Mouse (Mus musculus): ENCODE results near the gene Cd8b1. TPM values are rescaled to one million over a fixed set of nuclear protein-coding genes. Genes with fewer than 3 reads are reported as not detected.

Cd8b1 gene
- polyA plus RNA-seq (2012), result not detected in 2 replicates

GRCm38 (mm10) chr6:71322491-71322921, at the start of gene Cd8b1:
Gene Cd8b1 (plus strand): TSS chr6:71322788.
- Histone ChIP-seq H3K4me1 (ENCODE audit: control insufficient read depth) (no peaks in the 10 kb centered on the region), H3K36me3 (ENCODE audit: control insufficient read depth) (no peaks in the 10 kb centered on the region), H3K9me3 (ENCODE audit: control insufficient read depth, low read length) (no peaks in the 10 kb centered on the region), H3K27me3 (ENCODE audit: control insufficient read depth) (no peaks in the 10 kb centered on the region), H3K4me3 (replicated peaks) (no peak within 1 kb of the TSS)
- TF ChIP-seq GATA1 (IDR thresholded peaks at IDR 0.05; ENCODE audit: low read length) (no peak), TAL1 (IDR thresholded peaks at IDR 0.05; ENCODE audit: low read length) (no peak)

- Histone ChIP-seq H3K4me3 (replicated peaks) (no peak overlapping the region), H3K9me3 (ENCODE audit: control insufficient read depth, low read length) (no peaks in the 10 kb centered on the region), H3K4me1 (ENCODE audit: control insufficient read depth) (peaks cover 32% of the 10 kb centered on the region), H3K27me3 (ENCODE audit: control insufficient read depth) (no peaks in the 10 kb centered on the region), H3K36me3 (ENCODE audit: control insufficient read depth) (no peaks in the 10 kb centered on the region)
- TF ChIP-seq TAL1 (IDR thresholded peaks at IDR 0.05; ENCODE audit: low read length), result no peak
- no peak for TF ChIP-seq GATA1 (IDR thresholded peaks at IDR 0.05; ENCODE audit: low read length)
Measured at GRCm38 (mm10) chr6:71273715-71274114, 48.9 kb upstream of the Cd8b1 start.

- TF ChIP-seq GATA1 (IDR thresholded peaks at IDR 0.05; ENCODE audit: low read length), result no peak
- Histone ChIP-seq H3K4me1 (ENCODE audit: control insufficient read depth) (peaks cover 29% of the 10 kb centered on the region), H3K27me3 (ENCODE audit: control insufficient read depth) (no peaks in the 10 kb centered on the region), H3K4me3 (replicated peaks) (no peak overlapping the region), H3K36me3 (ENCODE audit: control insufficient read depth) (no peaks in the 10 kb centered on the region), H3K9me3 (ENCODE audit: control insufficient read depth, low read length) (no peaks in the 10 kb centered on the region)
Measured at GRCm38 (mm10) chr6:71274621-71275020, 48.0 kb upstream of the Cd8b1 start.

GRCm38 (mm10) chr6:71279418-71279817, 43.2 kb upstream of the Cd8b1 start:
- H3K27me3 ChIP-seq (ENCODE audit: control insufficient read depth), result no peaks in the 10 kb centered on the region
- no peak for TF ChIP-seq GATA1 (IDR thresholded peaks at IDR 0.05; ENCODE audit: low read length)
- no peak for TF ChIP-seq TAL1 (IDR thresholded peaks at IDR 0.05; ENCODE audit: low read length)
- H3K9me3 ChIP-seq (ENCODE audit: control insufficient read depth, low read length), result no peaks in the 10 kb centered on the region
- H3K4me1 ChIP-seq (ENCODE audit: control insufficient read depth), result peaks cover under 1% of the 10 kb centered on the region; the same call in 1 of the 2 replicates
- no peak overlapping the region for H3K4me3 ChIP-seq (replicated peaks)
- peaks cover 3% of the 10 kb centered on the region for H3K36me3 ChIP-seq (ENCODE audit: control insufficient read depth)

GRCm38 (mm10) chr6:71293509-71293908, 29.1 kb upstream of the Cd8b1 start:
- Histone ChIP-seq H3K9me3 (ENCODE audit: control insufficient read depth, low read length) (no peaks in the 10 kb centered on the region), H3K36me3 (ENCODE audit: control insufficient read depth) (no peaks in the 10 kb centered on the region), H3K4me1 (ENCODE audit: control insufficient read depth) (no peaks in the 10 kb centered on the region), H3K4me3 (replicated peaks) (no peak overlapping the region), H3K27me3 (ENCODE audit: control insufficient read depth) (no peaks in the 10 kb centered on the region)
- no peak for TF ChIP-seq TAL1 (IDR thresholded peaks at IDR 0.05; ENCODE audit: low read length)
- no peak for TF ChIP-seq GATA1 (IDR thresholded peaks at IDR 0.05; ENCODE audit: low read length)

- Histone ChIP-seq H3K4me3 (replicated peaks) (no peak overlapping the region), H3K4me1 (ENCODE audit: control insufficient read depth) (no peaks in the 10 kb centered on the region), H3K36me3 (ENCODE audit: control insufficient read depth) (no peaks in the 10 kb centered on the region), H3K9me3 (ENCODE audit: control insufficient read depth, low read length) (no peaks in the 10 kb centered on the region), H3K27me3 (ENCODE audit: control insufficient read depth) (no peaks in the 10 kb centered on the region)
- no peak for TF ChIP-seq TAL1 (IDR thresholded peaks at IDR 0.05; ENCODE audit: low read length)
Measured at GRCm38 (mm10) chr6:71295303-71295702, 27.3 kb upstream of the Cd8b1 start.

- Histone ChIP-seq H3K4me1 (ENCODE audit: control insufficient read depth) (no peaks in the 10 kb centered on the region), H3K27me3 (ENCODE audit: control insufficient read depth) (no peaks in the 10 kb centered on the region), H3K4me3 (replicated peaks) (no peak overlapping the region), H3K9me3 (ENCODE audit: control insufficient read depth, low read length) (no peaks in the 10 kb centered on the region), H3K36me3 (ENCODE audit: control insufficient read depth) (no peaks in the 10 kb centered on the region)
- TF ChIP-seq GATA1 (IDR thresholded peaks at IDR 0.05; ENCODE audit: low read length) (no peak), TAL1 (IDR thresholded peaks at IDR 0.05; ENCODE audit: low read length) (no peak)
Measured at GRCm38 (mm10) chr6:71298051-71298450, 24.5 kb upstream of the Cd8b1 start.

GRCm38 (mm10) chr6:71298751-71299150, 23.8 kb upstream of the Cd8b1 start:
- TF ChIP-seq TAL1 (IDR thresholded peaks at IDR 0.05; ENCODE audit: low read length), result no peak
- TF ChIP-seq GATA1 (IDR thresholded peaks at IDR 0.05; ENCODE audit: low read length), result no peak
- Histone ChIP-seq H3K4me1 (ENCODE audit: control insufficient read depth) (no peaks in the 10 kb centered on the region), H3K9me3 (ENCODE audit: control insufficient read depth, low read length) (no peaks in the 10 kb centered on the region), H3K27me3 (ENCODE audit: control insufficient read depth) (no peaks in the 10 kb centered on the region), H3K4me3 (replicated peaks) (no peak overlapping the region), H3K36me3 (ENCODE audit: control insufficient read depth) (no peaks in the 10 kb centered on the region)

GRCm38 (mm10) chr6:71302097-71302731, 20.4 kb upstream of the Cd8b1 start:
- Histone ChIP-seq H3K4me1 (ENCODE audit: control insufficient read depth) (no peaks in the 10 kb centered on the region), H3K4me3 (replicated peaks) (no peak overlapping the region), H3K27me3 (ENCODE audit: control insufficient read depth) (no peaks in the 10 kb centered on the region), H3K9me3 (ENCODE audit: control insufficient read depth, low read length) (no peaks in the 10 kb centered on the region), H3K36me3 (ENCODE audit: control insufficient read depth) (no peaks in the 10 kb centered on the region)
- TF ChIP-seq GATA1 (IDR thresholded peaks at IDR 0.05; ENCODE audit: low read length) (no peak), TAL1 (IDR thresholded peaks at IDR 0.05; ENCODE audit: low read length) (no peak)

GRCm38 (mm10) chr6:71307486-71307885, 15.1 kb upstream of the Cd8b1 start:
- Histone ChIP-seq H3K27me3 (ENCODE audit: control insufficient read depth) (no peaks in the 10 kb centered on the region), H3K36me3 (ENCODE audit: control insufficient read depth) (no peaks in the 10 kb centered on the region), H3K4me1 (ENCODE audit: control insufficient read depth) (no peaks in the 10 kb centered on the region), H3K9me3 (ENCODE audit: control insufficient read depth, low read length) (no peaks in the 10 kb centered on the region), H3K4me3 (replicated peaks) (no peak overlapping the region)
- TF ChIP-seq TAL1 (IDR thresholded peaks at IDR 0.05; ENCODE audit: low read length), result no peak
- TF ChIP-seq GATA1 (IDR thresholded peaks at IDR 0.05; ENCODE audit: low read length), result no peak

Data from erythroblast, embryonic 14.5 days (primary cell).